Mouse (Mus musculus) thymus, postnatal 0 days (tissue): ENCODE measurements around the gene H2-Q2. TPM values are rescaled to one million over a fixed set of nuclear protein-coding genes. Genes with fewer than 3 reads are reported as not detected.
"Not testable (repeated sequence)": the region's sequence is repeated elsewhere in the genome, so short reads cannot be mapped to it uniquely, and the experiment has no call there.

Experiments
- DNase-seq: peaks from one replicate; pipeline ENCODE4 v3.0.0-alpha.2; 2015; ENCODE audit warnings: low spot score
- polyA plus RNA-seq: library from polyadenylated mRNA; unstranded; fragments of >200 nt; fragmentation: Nextera tagmentation; extraction: Ambion mirVana; gene quantifications from 2 replicates; pipeline ENCODE4 v1.2.1, GENCODE M21; 2015

H2-Q2 gene
- polyA plus RNA-seq, 1 experiment from 2014 or later, result 68.4 TPM

- DNase-seq, result peak; percentile 9
Measured at GRCm38 (mm10) chr17:35359470-35359862, 17.4 kb downstream of the H2-Q2 start.

GRCm38 (mm10) chr17:35379369-35379728 is 37.3 kb downstream of the H2-Q2 start, which contains the start of gene H2-Q4:
Gene H2-Q4, plus strand, starts transcription at chr17:35379617.
- DNase-seq, result peak; percentile 71

- DNase-seq, result peak; percentile 54
Measured at GRCm38 (mm10) chr17:35379729-35380451, 37.8 kb downstream of the H2-Q2 start.

GRCm38 (mm10) chr17:35389796-35390195 is 47.8 kb downstream of the H2-Q2 start:
- peak; percentile 72 for DNase-seq

- DNase-seq, result not testable (repeated sequence)
Measured at GRCm38 (mm10) chr17:35392671-35393070, 50.6 kb downstream of the H2-Q2 start.

GRCm38 (mm10) chr17:35393864-35394800 is 52.1 kb downstream of the H2-Q2 start:
- DNase-seq, result not testable (repeated sequence)

Other genes starting within 250 kb of the H2-Q2 start
- gene Ly6g5c, start 234.0 kb upstream of the H2-Q2 start, polyA plus RNA-seq, result 0.37 TPM in 1 of 2 replicates, not detected in the other
- 3.7 and 4.0 TPM in 2 replicates for gene Ly6g5b, start 226.8 kb upstream of the H2-Q2 start, polyA plus RNA-seq
- gene Gpank1, start 220.8 kb upstream of the H2-Q2 start, polyA plus RNA-seq, result 26.9 and 31.2 TPM in 2 replicates
- 348 and 353 TPM in 2 replicates for gene Csnk2b, start 220.2 kb upstream of the H2-Q2 start, polyA plus RNA-seq
- gene D17H6S53E, start 215.9 kb upstream of the H2-Q2 start, polyA plus RNA-seq, result 11.2 and 14.7 TPM in 2 replicates
- gene Apom, start 210.2 kb upstream of the H2-Q2 start, polyA plus RNA-seq, result 0.18 and 0.21 TPM in 2 replicates
- 42.3 and 48.0 TPM in 2 replicates for gene Bag6, start 207.1 kb upstream of the H2-Q2 start, polyA plus RNA-seq
- gene Prrc2a, start 177.3 kb upstream of the H2-Q2 start, polyA plus RNA-seq, result 81.3 and 113 TPM in 2 replicates
- gene Aif1, start 166.2 kb upstream of the H2-Q2 start, polyA plus RNA-seq, result 45.2 and 47.2 TPM in 2 replicates
- gene Lst1, start 153.8 kb upstream of the H2-Q2 start, polyA plus RNA-seq, result 35.3 and 41.8 TPM in 2 replicates
- 144 and 167 TPM in 2 replicates for gene Ltb, start 147.8 kb upstream of the H2-Q2 start, polyA plus RNA-seq
- 4.2 and 5.7 TPM in 2 replicates for gene Tnf, start 140.2 kb upstream of the H2-Q2 start, polyA plus RNA-seq
- 4.4 and 4.7 TPM in 2 replicates for gene Lta, start 136.9 kb upstream of the H2-Q2 start, polyA plus RNA-seq
- 0.26 and 0.69 TPM in 2 replicates for gene Gm16181, start 121.4 kb upstream of the H2-Q2 start, polyA plus RNA-seq
- gene Atp6v1g2, start 108.6 kb upstream of the H2-Q2 start, polyA plus RNA-seq, result 1.3 and 1.8 TPM in 2 replicates
- gene Nfkbil1, start 106.5 kb upstream of the H2-Q2 start, polyA plus RNA-seq, result 14.0 and 16.8 TPM in 2 replicates
- gene Ddx39b, start 100.5 kb upstream of the H2-Q2 start, polyA plus RNA-seq, result 423 and 446 TPM in 2 replicates
- 441 and 555 TPM in 2 replicates for gene H2-D1, start 79.5 kb upstream of the H2-Q2 start, polyA plus RNA-seq
- 1.4 and 1.9 TPM in 2 replicates for gene H2-Q1, start 21.8 kb upstream of the H2-Q2 start, polyA plus RNA-seq
- gene H2-Q4, start 37.4 kb downstream of the H2-Q2 start, polyA plus RNA-seq, result 15.1 and 18.4 TPM in 2 replicates
- 22.7 and 22.9 TPM in 2 replicates for gene H2-Q6, start 82.6 kb downstream of the H2-Q2 start, polyA plus RNA-seq
- gene H2-Q7, start 96.9 kb downstream of the H2-Q2 start, polyA plus RNA-seq, result 37.3 and 38.8 TPM in 2 replicates
- gene H2-Q10, start 127.8 kb downstream of the H2-Q2 start, polyA plus RNA-seq, result 3.3 and 3.8 TPM in 2 replicates
- gene Pou5f1, start 163.8 kb downstream of the H2-Q2 start, polyA plus RNA-seq, result 0.44 and 0.62 TPM in 2 replicates
- 75.9 and 80.4 TPM in 2 replicates for gene Tcf19, start 174.6 kb downstream of the H2-Q2 start, polyA plus RNA-seq
- gene Cchcr1, start 174.9 kb downstream of the H2-Q2 start, polyA plus RNA-seq, result 8.7 and 9.8 TPM in 2 replicates
- 10.2 and 12.7 TPM in 2 replicates for gene Psors1c2, start 191.0 kb downstream of the H2-Q2 start, polyA plus RNA-seq
- gene Cdsn, start 209.9 kb downstream of the H2-Q2 start, polyA plus RNA-seq, result 0.22 and 0.28 TPM in 2 replicates
- 1.3 and 6.3 TPM in 2 replicates for gene 2300002M23Rik, start 225.2 kb downstream of the H2-Q2 start, polyA plus RNA-seq